Mouse (Mus musculus) frontal cortex, postnatal 10 days (tissue): Measurements from ENCODE around the gene Ces2f.
"Not testable (repeated sequence)": the region's sequence is repeated elsewhere in the genome, so short reads cannot be mapped to it uniquely, and the experiment has no call there.

Experiments used
- DNase-seq, 2 experiments: peaks; one replicate each; pipeline ENCODE4 v3.0.0; 2022; ENCODE audit warnings: low spot score in 2 of 2, mixed read lengths in 1 of 2

The Ces2f gene

DNA sequence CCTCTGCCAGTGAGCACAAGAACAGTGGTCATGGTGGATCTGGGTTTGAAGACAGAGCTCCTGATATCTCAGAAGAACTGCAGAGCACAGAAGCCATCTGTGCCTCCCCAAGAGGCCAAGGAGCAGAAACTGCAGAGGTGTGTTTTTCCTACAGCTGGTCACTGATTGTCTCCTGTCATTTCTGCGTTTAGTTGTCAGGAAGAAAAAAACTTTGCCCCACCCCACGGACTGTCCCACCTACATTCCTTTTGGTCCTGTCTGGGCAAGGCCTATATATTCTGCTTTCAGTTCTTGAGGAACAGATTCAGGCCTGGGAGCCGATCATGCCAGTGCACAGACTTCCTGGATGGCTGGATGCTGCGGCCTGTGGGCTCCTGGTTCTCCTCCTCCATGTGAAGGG is at the start of gene Ces2f:
Gene Ces2f, plus strand, starts transcription at position 301 of the 400 bp plus-strand sequence.
- DNase-seq = no peak

- no peak for DNase-seq
These were observed 45.4 kb upstream of the Ces2f start for GRCm38 (mm10) chr8:104901746-104902145.

- DNase-seq = no peak
These were observed 40.0 kb upstream of the Ces2f start for GRCm38 (mm10) chr8:104907111-104907510.

DNA sequence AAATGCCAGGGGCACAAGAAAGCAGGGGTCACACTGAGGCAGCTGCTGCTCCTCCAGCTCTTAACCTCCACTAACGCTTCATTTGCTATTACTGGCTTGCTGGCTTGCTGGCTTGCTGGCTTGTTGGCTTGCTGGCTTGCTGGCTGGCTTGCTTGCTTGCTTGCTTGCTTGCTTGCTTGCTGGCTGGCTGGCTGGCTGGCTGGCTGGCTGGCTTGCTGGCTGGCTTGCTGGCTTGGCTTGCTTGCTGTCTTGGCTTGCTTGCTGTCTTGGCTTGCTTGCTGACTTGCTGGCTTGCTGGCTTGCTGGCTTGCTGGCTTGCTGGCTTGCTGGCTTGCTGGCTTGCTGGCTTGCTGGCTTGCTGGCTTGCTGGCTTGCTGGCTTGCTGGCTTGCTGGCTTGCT is 38.1 kb upstream of the Ces2f start:
- not testable (repeated sequence) for DNase-seq

DNA sequence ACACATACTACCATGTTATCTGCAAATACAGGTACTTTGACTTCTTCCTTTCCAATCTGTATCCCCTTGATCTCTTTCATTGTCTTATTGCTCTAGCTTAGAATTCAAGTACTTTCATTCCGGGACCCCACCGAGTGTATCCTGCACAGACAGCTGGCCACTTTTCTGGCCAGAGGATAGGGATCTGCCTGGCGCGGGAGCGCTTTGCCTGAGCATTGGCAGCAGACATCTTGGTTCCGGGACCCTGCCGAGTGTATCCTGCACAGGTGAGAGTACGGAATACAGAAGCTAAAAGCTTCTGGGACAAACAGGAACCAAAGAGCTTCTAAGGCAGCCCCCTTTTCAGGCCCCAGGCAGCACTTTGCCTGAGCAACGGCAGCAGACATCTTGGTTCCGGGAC is 37.5 kb upstream of the Ces2f start:
- not testable (repeated sequence) for DNase-seq

DNA sequence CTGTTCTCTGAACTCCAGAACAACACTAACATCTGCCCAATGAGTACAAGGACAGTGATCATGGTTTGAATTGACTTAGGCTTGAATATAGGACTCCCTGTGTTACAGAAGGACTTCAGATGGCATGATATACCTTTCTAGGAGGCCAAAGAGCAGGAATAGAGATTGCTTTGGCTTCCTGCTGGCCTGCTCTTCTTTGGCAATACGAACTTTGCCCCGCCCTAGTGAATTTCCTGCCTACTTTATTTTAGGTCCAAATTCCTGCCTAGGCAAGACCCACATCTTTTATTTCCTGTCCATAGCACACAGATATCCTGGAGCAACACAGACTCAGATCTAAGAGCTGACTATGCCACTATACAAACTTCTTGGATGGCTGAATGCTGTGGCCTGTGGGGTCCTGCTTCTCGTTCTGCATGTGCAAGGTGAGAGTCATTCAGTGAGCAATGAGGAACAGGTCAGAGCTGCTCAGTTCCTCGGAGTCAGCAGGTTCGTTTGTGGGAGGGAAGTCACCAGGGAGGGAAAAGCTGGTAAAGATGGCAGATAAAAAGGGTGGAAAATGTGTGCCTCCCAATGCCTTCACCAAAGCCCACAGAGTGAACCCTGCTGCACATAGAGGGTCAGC is 21.1 kb upstream of the Ces2f start, which contains the start of gene Ces2e:
Gene Ces2e, plus strand, starts transcription at position 289 of the 625 bp plus-strand sequence.
- no peak for DNase-seq

- DNase-seq = no peak
These were observed 19.9 kb upstream of the Ces2f start for GRCm38 (mm10) chr8:104927301-104927700.

- no peak for DNase-seq
These were observed 2.5 kb upstream of the Ces2f start for GRCm38 (mm10) chr8:104944665-104945064.

DNA sequence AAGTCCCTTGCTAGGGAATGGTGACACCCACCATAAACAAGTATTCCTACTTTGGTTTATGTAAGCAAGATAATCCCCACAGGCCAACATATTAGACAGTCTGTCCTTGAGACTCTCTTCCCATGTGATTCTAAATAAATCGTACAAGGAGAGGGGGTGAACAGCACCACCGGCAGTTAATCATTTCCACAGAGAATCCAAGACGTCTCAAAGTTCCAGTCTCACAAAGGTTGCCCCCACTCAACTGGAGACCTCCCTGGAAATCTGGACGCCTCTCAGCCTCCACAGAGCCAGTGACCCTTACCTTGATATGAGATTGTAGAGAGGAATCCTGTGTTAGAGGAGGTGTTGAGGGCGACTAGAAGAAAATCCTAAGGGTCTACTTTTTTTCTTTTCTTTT is 1.9 kb downstream of the Ces2f start:
- no peak for DNase-seq

DNA sequence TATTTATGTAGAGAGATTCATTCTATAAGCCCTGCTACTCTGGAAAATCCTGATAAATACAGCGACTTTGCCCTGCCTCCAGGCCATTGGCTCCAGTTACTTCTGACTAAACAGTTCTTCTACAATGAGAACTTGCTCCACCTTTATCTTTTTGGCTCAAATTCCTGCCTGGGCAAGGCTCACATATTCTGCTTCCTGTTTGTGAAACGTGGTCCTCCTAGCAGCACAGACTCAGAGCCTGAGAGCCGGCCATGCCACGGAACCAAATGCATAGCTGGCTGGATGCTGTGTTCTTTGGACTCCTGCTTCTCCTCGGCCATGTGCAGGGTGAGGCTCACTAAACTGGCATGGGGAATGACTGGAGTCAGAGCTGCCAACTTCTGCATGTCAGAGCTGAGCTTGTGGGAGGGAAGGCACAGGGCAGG is 14.4 kb downstream of the Ces2f start, which contains the start of gene Ces2g:
Gene Ces2g, plus strand, starts transcription at position 182 of the 425 bp plus-strand sequence.
- no peak for DNase-seq

DNA sequence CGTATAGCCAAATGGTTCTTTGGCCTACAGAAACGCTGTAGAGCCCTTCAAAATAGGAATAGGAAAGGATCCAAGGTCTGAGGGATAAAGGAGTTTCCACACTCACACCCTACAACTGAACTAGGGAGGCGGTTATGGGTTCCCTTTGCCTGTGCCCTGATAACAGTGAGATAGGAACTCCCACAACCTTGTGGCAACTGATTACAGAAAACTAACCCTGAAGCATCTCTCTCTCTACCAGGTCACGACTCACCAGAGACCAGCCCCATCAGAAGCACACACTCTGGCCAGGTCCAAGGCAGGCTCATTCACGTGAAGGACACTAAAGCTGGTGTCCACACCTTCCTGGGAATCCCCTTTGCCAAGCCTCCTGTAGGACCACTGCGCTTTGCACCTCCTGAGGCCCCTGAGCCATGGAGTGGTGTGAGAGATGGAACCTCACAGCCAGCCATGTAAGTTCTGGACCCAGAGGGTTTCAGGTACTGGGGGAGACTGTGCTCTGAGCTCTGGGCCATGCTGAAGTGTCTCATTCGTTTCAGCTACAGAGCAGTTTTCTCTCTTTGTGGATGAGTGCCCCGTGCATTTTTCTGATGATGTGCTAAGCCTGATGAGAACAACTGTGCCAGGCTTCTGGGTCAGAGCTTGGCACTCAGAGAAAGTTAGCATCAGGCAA is 15.2 kb downstream of the Ces2f start:
- no peak for DNase-seq

DNA sequence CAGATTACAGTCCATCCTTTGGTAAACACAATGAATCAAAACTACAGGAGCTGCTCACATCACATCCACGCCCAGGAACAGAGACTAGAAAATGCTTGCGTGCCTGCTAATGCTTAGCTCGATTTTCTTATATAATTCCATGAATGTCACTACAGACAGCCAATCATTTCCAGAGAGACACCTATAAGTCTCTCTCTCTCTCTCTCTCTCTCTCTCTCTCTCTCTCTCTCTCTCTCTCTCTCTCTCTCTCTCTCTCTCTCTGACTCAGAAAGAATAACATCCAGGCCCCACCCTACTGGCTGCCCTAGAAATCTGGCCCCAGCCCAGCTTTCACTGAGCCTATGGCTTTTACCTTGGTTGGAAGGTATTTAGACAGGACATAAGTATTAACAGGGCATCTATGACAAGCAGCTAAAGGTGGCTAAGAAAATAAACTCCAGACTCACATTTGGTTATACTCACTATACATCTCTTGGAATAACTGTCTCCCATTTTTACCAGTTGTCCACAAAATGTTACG is 16.3 kb downstream of the Ces2f start:
- no peak for DNase-seq

DNA sequence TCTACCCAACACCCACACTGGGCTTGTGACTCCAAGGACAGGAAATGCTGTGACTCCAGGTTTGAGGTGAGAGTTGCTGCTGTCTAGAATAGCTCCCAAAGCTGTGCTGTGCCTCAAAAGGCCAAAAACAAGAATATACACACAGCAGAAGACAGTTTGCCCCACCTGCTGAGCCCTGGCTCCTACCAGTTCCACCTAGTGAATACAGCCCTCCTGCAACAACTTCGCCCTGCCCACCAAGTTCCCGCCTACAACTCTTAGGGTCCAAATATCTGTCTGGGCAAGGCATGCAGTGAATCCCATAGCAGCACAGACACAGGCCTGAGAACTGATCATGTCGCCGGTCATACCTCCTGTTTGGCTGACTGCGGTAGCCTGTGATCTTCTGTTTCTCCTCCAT is 37.0 kb downstream of the Ces2f start:
- no peak for DNase-seq

GRCm38 (mm10) chr8:104984942-104985341 is 37.8 kb downstream of the Ces2f start:
- DNase-seq = no peak

DNA sequence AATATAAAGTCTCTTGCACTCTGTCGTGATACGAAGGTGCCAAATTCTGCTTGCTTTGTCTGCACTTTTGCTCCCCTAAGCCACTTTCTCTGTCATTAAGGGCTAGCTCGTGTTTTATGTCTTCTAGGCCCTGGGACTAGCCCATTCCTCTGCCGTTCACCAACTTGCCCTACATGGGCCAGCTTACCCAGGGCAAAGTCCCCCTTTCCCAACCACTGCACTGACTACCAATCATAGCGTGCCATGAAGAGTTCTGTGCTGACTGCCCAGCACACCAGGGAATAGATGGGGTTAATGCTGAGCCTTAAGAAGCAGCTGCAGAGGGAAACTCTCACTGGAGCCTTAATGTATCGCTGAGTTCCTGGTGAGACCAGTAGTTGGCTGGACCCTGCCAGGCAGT is 51.0 kb downstream of the Ces2f start:
- DNase-seq = no peak

GRCm38 (mm10) chr8:104999183-104999582 is 52.0 kb downstream of the Ces2f start:
- DNase-seq = no peak

DNA sequence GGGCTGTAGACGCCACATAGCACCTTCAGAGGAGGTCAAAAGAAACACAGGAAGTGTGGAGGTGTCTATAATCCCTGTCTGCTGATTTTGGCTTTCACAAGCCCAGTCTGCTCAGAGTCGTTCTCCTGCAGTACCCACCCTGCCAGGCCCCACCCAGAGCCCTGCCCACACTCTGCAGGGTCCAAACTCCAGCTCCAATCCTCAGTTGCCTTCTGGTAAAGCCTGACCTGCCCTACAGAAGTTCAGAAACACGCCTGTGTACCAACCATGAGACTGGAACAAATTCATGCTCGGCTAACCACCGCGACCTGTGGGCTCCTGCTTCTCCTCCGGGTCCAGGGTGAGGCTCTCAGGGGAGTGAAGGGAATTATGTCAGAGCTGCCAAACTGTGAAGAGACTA is 53.4 kb downstream of the Ces2f start, which contains the start of gene Ces2h:
Gene Ces2h, plus strand, starts transcription at position 268 of the 400 bp plus-strand sequence.
- no peak for DNase-seq
